Mouse (Mus musculus) G1E-ER4 (cell line): ENCODE results near the gene Cubn. TPM values are rescaled to one million over a fixed set of nuclear protein-coding genes. Genes with fewer than 3 reads are reported as not detected.

Experiments
- GATA1 ChIP-seq: IDR thresholded peaks from one replicate; pipeline ENCODE4 v1.8.0; 2012; ENCODE audit warnings: low read length, inconsistent platforms
- polyA plus RNA-seq: library from polyadenylated mRNA; stranded (reverse); fragments of >175 nt; gene quantifications from 2 replicates; pipeline ENCODE4 v1.2.3, GENCODE M21; 2012

The Cubn gene
- polyA plus RNA-seq, 1 experiment, result not detected

DNA sequence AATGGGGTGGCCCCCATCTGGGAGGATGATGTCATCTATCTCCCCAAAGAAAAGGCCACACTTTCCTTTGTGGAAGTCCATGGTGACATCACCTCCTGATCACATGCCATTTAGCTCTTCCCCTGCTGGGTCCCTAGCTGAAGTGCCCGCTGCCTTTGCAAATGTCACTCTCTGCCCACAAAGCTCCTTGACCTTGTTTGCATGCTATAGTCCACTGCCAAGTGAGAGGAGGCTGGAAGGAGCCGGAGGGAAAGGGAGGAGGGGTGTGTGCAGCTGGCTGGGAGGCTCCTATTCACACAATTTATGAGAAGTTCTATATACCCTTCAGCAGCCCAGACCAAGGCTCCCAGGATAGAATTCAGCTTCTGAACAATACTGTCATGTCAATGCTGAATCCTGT is 92.7 kb downstream of the Cubn start:
- TF ChIP-seq GATA1, result no peak

GRCm38 (mm10) chr2:13398551-13398950 is 93.1 kb downstream of the Cubn start:
- no peak for TF ChIP-seq GATA1

GRCm38 (mm10) chr2:13396124-13396540 is 95.5 kb downstream of the Cubn start:
- no peak for TF ChIP-seq GATA1

DNA sequence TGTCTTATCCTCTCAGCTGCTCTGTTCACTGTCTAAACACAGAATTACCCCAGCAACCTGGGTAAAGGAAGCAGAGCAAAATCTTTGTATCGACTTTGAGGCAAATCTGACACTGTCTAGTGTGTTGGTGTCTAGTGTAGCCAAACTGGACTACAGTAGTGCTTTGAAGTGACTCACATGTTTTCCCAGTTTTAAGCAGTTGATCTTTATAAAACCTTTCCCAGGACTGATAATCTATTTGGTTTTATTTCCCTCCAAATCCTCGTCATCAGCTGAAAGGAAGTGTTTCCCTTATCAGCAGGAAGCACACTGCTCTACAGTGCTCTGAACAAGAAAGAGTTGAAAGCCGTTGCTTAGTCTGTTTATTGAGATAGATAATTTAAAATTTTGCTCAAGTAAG is 100.6 kb downstream of the Cubn start:
- peak; percentile 88 for TF ChIP-seq GATA1

DNA sequence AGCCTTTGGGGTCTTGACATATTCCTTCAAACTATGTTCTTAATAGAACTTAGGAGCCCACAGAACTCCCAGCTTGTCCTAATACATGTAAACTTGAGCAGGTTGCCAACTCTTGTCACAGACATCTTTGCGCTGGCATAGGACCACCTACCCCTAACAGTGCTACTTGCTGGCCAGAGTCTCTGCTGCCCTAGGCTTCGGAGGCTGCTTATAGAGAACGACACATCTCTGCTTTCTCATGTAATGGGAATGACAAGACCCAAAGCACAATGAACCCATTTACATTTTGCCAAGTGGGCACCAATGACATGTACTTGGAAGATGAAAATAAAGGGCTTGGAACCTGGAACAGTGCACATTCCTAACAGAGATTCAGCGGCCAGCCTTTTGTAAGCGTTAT is 105.0 kb downstream of the Cubn start:
- TF ChIP-seq GATA1, result no peak

DNA sequence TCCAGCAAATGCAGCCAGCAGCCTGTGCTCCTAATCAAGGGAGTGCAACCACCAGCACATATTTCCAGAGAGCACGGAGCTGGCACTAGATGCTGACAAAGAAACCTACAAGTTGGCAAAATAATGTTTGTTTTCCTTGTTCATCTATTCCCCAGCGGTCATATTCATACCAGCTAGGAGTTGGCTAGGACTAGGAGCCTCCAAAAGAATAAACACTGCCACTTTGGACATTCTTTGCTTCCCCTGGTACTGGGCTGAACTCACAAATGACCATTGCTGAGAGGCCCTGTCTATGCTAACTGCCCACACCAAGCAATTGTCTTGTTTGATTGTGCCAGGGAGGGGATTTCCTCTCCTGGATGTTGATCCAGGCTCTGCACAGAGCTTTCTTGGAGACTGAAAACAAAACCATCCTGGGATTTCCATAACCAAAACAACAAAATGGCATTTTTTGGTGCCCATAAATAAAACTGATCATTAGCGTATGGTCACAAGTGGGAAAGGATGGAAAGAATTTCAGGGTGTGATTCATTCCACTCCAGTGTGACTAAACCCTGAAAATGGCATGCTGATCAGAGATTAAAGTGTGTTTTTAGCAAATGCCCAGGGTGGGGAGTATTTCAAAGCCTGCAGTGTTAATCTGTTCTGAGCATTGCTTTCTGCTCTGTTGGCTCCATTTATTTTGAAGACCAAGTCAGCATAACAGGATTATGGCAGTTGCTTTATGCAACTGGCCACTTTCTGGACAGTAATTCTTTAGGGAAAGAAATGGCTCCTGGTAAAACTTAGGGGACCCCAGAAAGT is 105.9 kb downstream of the Cubn start:
- no peak for TF ChIP-seq GATA1

DNA sequence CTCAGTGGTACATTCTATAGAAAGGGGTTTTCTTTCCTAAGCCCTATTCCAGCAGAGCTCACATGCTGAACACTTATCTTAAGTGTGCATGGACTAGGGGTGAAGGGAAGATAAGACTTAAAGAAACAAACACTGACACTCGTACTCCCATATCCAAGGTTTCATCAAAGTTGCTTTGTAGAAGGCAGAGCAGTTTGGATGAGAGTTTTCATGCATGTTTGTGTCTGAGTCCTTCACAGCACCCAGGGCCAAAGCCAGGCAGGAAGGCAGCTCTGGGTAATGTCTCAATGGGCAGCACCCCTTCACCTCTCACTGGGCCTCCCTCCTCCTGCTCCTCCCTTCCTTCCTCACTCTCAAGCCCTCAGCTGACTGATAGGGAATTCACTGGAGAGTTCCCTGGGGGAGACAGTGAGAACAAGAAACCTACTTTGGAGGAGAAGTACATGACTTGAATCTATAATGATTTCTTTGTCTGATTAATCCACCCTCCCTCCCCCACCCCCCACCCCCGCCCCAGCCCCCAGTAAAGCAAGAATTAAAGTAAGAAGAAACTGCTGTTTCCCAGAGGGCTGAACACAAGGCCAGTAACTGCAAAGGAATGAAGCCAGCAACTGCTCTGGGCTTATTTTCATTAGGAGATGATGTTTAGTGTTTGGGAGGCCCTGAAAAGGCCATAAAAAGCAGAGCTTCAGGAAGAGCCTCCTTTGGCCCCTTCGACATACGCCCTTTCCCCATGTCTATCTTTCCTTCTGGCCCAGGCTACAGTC is 106.7 kb downstream of the Cubn start:
- peak; percentile 64 for TF ChIP-seq GATA1

DNA sequence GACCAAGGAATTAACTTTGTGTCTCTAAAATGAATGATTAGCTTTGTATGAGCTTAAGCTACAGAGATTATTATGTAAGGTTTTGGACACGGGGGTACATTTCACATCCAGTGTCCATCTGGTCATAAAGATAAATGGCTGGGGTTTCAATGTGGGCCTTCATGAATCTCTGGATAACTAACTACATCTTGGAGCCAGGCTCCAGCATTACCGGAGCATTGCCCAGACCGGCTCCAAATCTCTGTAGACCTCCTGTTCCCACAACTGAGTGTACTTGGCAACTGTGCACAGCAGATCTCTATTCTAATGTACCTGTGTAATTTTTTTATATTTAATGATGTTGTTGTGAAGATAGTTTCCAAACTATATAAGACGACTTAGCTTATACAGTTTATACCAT is 115.4 kb downstream of the Cubn start:
- no peak for TF ChIP-seq GATA1

DNA sequence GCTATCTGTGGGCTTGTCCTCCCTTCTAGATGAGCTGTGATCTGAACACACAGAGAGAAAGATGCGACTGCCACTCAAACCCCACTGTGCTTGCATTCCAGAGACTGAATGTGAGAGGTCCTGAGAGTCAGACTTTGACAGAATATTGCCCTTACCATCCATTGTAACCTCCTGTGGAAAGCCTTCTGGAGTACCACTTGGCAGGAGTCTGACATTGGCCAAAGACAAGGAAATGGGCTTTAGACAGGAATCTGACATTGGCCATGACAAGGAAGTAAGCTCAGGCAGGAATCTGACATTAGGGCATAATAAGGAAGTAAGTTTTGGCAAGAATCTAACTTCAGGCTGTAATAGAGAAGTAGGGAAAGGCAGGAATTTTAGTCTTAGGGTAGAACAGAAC is 118.3 kb downstream of the Cubn start:
- TF ChIP-seq GATA1, result no peak

- no peak for TF ChIP-seq GATA1
These were observed 118.8 kb downstream of the Cubn start for GRCm38 (mm10) chr2:13372825-13373224.

GRCm38 (mm10) chr2:13372256-13372824 is 119.3 kb downstream of the Cubn start:
- no peak for TF ChIP-seq GATA1

DNA sequence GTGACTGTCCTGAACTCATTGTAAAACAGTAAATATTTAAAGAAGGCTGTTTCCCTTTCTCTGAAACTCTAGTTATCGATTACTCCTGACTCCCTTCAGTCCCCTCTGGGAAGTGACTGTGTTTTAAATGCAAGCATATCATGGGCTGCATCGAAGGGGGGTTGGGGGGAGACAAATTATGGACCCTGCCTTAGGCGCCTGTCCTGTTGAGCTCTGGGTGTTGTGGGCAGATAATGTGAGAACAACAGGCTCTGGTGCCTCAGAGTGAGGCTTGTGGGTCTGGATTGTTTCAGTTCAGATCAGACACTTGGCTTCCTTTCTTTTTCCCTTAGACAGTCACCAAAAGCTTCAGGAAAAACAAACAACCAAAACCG is 119.8 kb downstream of the Cubn start:
- no peak for TF ChIP-seq GATA1

GRCm38 (mm10) chr2:13371072-13371796 is 120.4 kb downstream of the Cubn start:
- no peak for TF ChIP-seq GATA1

- TF ChIP-seq GATA1, result no peak
These were observed 121.1 kb downstream of the Cubn start for GRCm38 (mm10) chr2:13370556-13370955.

DNA sequence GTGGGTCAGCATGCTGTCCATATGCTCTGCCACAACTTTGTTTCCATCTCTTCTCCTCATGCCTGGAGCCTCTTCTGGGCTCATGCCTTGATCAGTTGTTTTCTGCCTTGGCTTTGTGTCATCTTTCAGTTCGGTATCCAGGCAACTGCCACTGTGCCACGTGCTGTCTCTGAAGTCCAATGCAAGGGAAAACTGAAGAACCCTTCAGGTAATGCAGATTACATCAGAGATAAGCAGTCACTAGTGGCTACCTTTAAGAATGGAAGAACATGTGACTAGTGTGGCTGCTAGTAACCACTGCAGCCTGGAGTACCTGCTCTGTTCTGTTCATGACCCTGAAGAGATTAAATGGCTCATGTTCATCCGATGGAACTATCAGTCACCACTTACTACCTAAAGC is 123.1 kb downstream of the Cubn start:
- TF ChIP-seq GATA1, result no peak

DNA sequence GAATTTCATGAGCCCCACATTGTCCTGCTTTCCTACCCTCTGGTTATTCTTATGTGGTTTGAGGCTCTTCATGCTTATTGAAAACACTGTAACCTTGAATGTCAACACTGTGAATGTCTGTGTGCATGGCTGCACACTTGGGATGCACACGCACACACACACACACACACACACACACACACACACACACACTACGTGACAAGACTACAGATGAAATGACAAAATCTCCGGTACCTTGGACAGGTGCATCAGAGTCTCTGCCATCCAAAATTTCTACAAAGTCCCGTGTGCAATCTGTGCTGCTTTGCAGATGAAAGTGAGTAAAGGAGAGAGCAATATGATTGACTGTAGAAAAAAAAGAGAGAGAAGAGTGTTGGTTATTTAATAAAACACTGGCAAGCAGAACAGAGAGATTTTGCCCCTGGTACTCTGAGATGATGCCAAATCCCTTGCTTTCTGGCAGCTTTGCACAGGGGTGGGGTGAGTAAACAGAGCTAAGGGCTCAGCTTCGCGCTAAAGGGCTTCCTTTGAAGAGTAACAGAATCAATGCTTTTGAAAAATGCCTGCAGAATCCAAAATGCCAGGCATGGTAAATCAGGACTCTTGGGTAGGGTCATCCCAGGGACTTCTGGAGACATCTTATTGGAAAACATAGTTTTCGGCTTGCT is 133.6 kb downstream of the Cubn start:
- TF ChIP-seq GATA1, result no peak
